Mouse (Mus musculus): ENCODE measurements around the gene Gpkow. TPM values are rescaled to one million over a fixed set of nuclear protein-coding genes. Genes with fewer than 3 reads are reported as not detected.
"Not testable (repeated sequence)": the region's sequence is repeated elsewhere in the genome, so short reads cannot be mapped to it uniquely, and the experiment has no call there.

Gpkow gene
- polyA plus RNA-seq, 1 experiment from 2014 or later: 28.3 TPM

DNA sequence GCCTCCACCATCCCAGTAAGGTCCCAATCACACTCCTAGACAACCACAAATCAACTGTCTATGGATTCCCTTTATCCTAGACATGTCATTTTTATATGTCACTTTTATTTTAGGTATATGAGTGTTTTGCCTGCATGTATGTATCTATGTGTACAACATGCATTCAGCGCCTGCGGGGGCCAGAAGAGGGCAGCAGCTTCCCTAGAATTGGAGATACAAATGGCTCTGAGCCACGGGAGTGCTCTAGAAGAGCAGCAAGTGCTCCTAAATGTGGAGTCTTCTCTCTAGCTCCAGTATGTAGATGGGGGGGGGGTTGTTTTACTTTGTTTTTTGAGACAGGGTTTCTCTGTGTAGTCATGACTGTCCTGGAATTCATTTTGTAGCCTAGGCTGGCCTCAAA lies 56.7 kb downstream of the Gpkow start:
- not testable (repeated sequence) for H3K27ac ChIP-seq (replicated peaks); H3K27me3 ChIP-seq (replicated peaks); ATAC-seq (ENCODE audit: extremely low read depth, insufficient number of reproducible peaks, low FRiP score, low TSS enrichment); H3K4me2 ChIP-seq; H3K36me3 ChIP-seq; H3K4me3 ChIP-seq; H3K4me1 ChIP-seq; H3K9me3 ChIP-seq; H3K9ac ChIP-seq
- WGBS: 6% methylated on average over 3 of the region's 3 CpGs

Other genes with a start within 250 kb of the Gpkow start
- 0.19 TPM in 1 of 2 replicates, not detected in the other for gene Foxp3, start 123.5 kb upstream of the Gpkow start, polyA plus RNA-seq (2015; fragmentation: Nextera tagmentation; extraction: Ambion mirVana)
- 1.4 and 1.8 TPM in 2 replicates for gene Ppp1r3f, start 122.8 kb upstream of the Gpkow start, polyA plus RNA-seq (2015; fragmentation: Nextera tagmentation; extraction: Ambion mirVana)
- gene Ccdc22, start 91.6 kb upstream of the Gpkow start, polyA plus RNA-seq (2015; fragmentation: Nextera tagmentation; extraction: Ambion mirVana): 18.2 and 20.0 TPM in 2 replicates
- not detected in 2 replicates for gene Cacna1f, start 90.0 kb upstream of the Gpkow start, polyA plus RNA-seq (2015; fragmentation: Nextera tagmentation; extraction: Ambion mirVana)
- gene Syp, start 58.7 kb upstream of the Gpkow start, polyA plus RNA-seq (2015; fragmentation: Nextera tagmentation; extraction: Ambion mirVana): 0.55 and 0.75 TPM in 2 replicates
- gene Prickle3, start 39.9 kb upstream of the Gpkow start, polyA plus RNA-seq (2015; fragmentation: Nextera tagmentation; extraction: Ambion mirVana): 7.0 and 7.3 TPM in 2 replicates
- gene Plp2, start 25.7 kb upstream of the Gpkow start, polyA plus RNA-seq (2015; fragmentation: Nextera tagmentation; extraction: Ambion mirVana): 157 and 175 TPM in 2 replicates
- gene Magix, start 15.9 kb upstream of the Gpkow start, polyA plus RNA-seq (2015; fragmentation: Nextera tagmentation; extraction: Ambion mirVana): 0.11 and 0.25 TPM in 2 replicates
- gene Wdr45, start 17.2 kb downstream of the Gpkow start, polyA plus RNA-seq (2015; fragmentation: Nextera tagmentation; extraction: Ambion mirVana): 25.0 and 28.7 TPM in 2 replicates
- 0.27 and 0.74 TPM in 2 replicates for gene Gm45208, start 25.1 kb downstream of the Gpkow start, polyA plus RNA-seq (2015; fragmentation: Nextera tagmentation; extraction: Ambion mirVana)
- 42.4 and 42.5 TPM in 2 replicates for gene Praf2, start 31.3 kb downstream of the Gpkow start, polyA plus RNA-seq (2015; fragmentation: Nextera tagmentation; extraction: Ambion mirVana)
- 5.6 and 6.1 TPM in 2 replicates for gene Ccdc120, start 53.8 kb downstream of the Gpkow start, polyA plus RNA-seq (2015; fragmentation: Nextera tagmentation; extraction: Ambion mirVana)
- gene Tfe3, start 65.4 kb downstream of the Gpkow start, polyA plus RNA-seq (2015; fragmentation: Nextera tagmentation; extraction: Ambion mirVana): 16.3 and 16.9 TPM in 2 replicates
- 26.7 and 27.3 TPM in 2 replicates for gene Gripap1, start 92.6 kb downstream of the Gpkow start, polyA plus RNA-seq (2015; fragmentation: Nextera tagmentation; extraction: Ambion mirVana)
- 0.72 and 1.2 TPM in 2 replicates for gene Kcnd1, start 125.2 kb downstream of the Gpkow start, polyA plus RNA-seq (2015; fragmentation: Nextera tagmentation; extraction: Ambion mirVana)
- 28.0 and 29.4 TPM in 2 replicates for gene Otud5, start 144.2 kb downstream of the Gpkow start, polyA plus RNA-seq (2015; fragmentation: Nextera tagmentation; extraction: Ambion mirVana)
- gene Pim2, start 181.1 kb downstream of the Gpkow start, polyA plus RNA-seq (2015; fragmentation: Nextera tagmentation; extraction: Ambion mirVana): 5.9 and 6.7 TPM in 2 replicates
- gene Slc35a2, start 186.9 kb downstream of the Gpkow start, polyA plus RNA-seq (2015; fragmentation: Nextera tagmentation; extraction: Ambion mirVana): 24.1 and 25.4 TPM in 2 replicates
- 79.0 and 81.7 TPM in 2 replicates for gene Pqbp1, start 202.1 kb downstream of the Gpkow start, polyA plus RNA-seq (2015; fragmentation: Nextera tagmentation; extraction: Ambion mirVana)
- 130 and 143 TPM in 2 replicates for gene Timm17b, start 202.2 kb downstream of the Gpkow start, polyA plus RNA-seq (2015; fragmentation: Nextera tagmentation; extraction: Ambion mirVana)
- not detected in 2 replicates for gene Gm10491, start 210.7 kb downstream of the Gpkow start, polyA plus RNA-seq (2015; fragmentation: Nextera tagmentation; extraction: Ambion mirVana)
- gene Gm10490, start 212.4 kb downstream of the Gpkow start, polyA plus RNA-seq (2015; fragmentation: Nextera tagmentation; extraction: Ambion mirVana): not detected in 2 replicates
- gene Pcsk1n, start 222.7 kb downstream of the Gpkow start, polyA plus RNA-seq (2015; fragmentation: Nextera tagmentation; extraction: Ambion mirVana): 0.42 and 0.78 TPM in 2 replicates
- not detected in 2 replicates for gene Eras, start 231.5 kb downstream of the Gpkow start, polyA plus RNA-seq (2015; fragmentation: Nextera tagmentation; extraction: Ambion mirVana)

Measured in heart, embryonic 13.5 days (tissue).